Mouse (Mus musculus) CH12.LX (cell line): ENCODE results near the gene Tbx5. TPM values are rescaled to one million over a fixed set of nuclear protein-coding genes. Genes with fewer than 3 reads are reported as not detected.

ENCODE experiments used
- DNase-seq: peaks from one replicate; pipeline ENCODE4 v3.0.0-alpha.2; 2013; ENCODE audit errors: extremely low read depth
- H3K27ac ChIP-seq: 2 replicates; pipeline ENCODE4 v1.5.1; 2012; ENCODE audit warnings: low read depth, mild to moderate bottlenecking, control low read depth, moderate library complexity; ENCODE audit not compliant: insufficient read depth
- H3K27me3 ChIP-seq: replicated peaks from 2 replicates; pipeline ENCODE3; 2012; ENCODE audit warnings: inconsistent platforms
- H3K36me3 ChIP-seq, 2 experiments: replicated peaks in 1 of 2; 2 replicates each; pipeline versions ENCODE3 to v1.6.1; 2012; ENCODE audit warnings: inconsistent platforms in 1 of 2, low read length in 1 of 2, mild to moderate bottlenecking in 1 of 2, mixed read lengths in 1 of 2, moderate library complexity in 1 of 2; ENCODE audit not compliant: control insufficient read depth in 1 of 2, insufficient read depth in 1 of 2
- H3K4me1 ChIP-seq, 2 experiments: 2 replicates each; pipeline ENCODE4 v1.6.1; 2012; ENCODE audit warnings: inconsistent platforms in 1 of 2, moderate library complexity in 1 of 2; ENCODE audit not compliant: insufficient read depth in 2 of 2, control insufficient read depth in 1 of 2
- H3K4me2 ChIP-seq: 2 replicates; pipeline ENCODE4 v1.6.1; 2012; ENCODE audit warnings: low read depth, mild to moderate bottlenecking, control low read depth; ENCODE audit not compliant: poor library complexity, insufficient read depth, severe bottlenecking
- H3K4me3 ChIP-seq, 3 experiments: fragments of 150-350 bp in 1 of 3; sonication (generic) in 1 of 3; replicated peaks in 1 of 3; 2 replicates each; pipeline versions ENCODE3 to v1.5.1; 2011 to 2012; ENCODE audit warnings: low read depth in 2 of 3, low read length in 2 of 3, mild to moderate bottlenecking in 2 of 3, moderate library complexity in 2 of 3, control low read depth in 1 of 3, improper control_type of control experiment in 1 of 3, inconsistent platforms in 1 of 3, mixed read lengths in 1 of 3; ENCODE audit not compliant: poor library complexity in 1 of 3
- H3K79me2 ChIP-seq: replicated peaks from 2 replicates; pipeline ENCODE4 v1.6.1; 2012; ENCODE audit warnings: mild to moderate bottlenecking, moderate library complexity; ENCODE audit not compliant: control insufficient read depth, poor library complexity, insufficient read depth, severe bottlenecking; ENCODE audit errors: extremely low read depth
- H3K9ac ChIP-seq: 2 replicates; pipeline ENCODE4 v1.6.1; 2012; ENCODE audit warnings: low read depth, mild to moderate bottlenecking, control low read depth, moderate library complexity; ENCODE audit not compliant: insufficient read depth
- H3K9me3 ChIP-seq: replicated peaks from 2 replicates; pipeline ENCODE3; 2012; ENCODE audit warnings: low read length, inconsistent platforms, mixed read lengths
- CHD1 ChIP-seq: IDR thresholded peaks from 2 replicates; pipeline ENCODE4 v1.6.1; 2012; ENCODE audit warnings: low read depth, low read length, improper control_type of control experiment, inconsistent platforms
- CHD2 ChIP-seq: IDR thresholded peaks from 2 replicates; pipeline ENCODE4 v1.6.1; 2011; ENCODE audit warnings: low read length, improper control_type of control experiment
- CTCF ChIP-seq, 2 experiments: IDR thresholded peaks in 1 of 2; conservative IDR thresholded peaks in 1 of 2; 2 replicates each; pipeline ENCODE4 v1.5.1; 2011 to 2012; ENCODE audit warnings: low read depth in 2 of 2, low read length in 2 of 2, improper control_type of control experiment in 1 of 2, inconsistent platforms in 1 of 2, mild to moderate bottlenecking in 1 of 2, moderate library complexity in 1 of 2
- EP300 ChIP-seq: IDR thresholded peaks from 2 replicates; pipeline ENCODE4 v1.6.1; 2011; ENCODE audit warnings: low read length, improper control_type of control experiment
- ETS1 ChIP-seq: conservative IDR thresholded peaks from 2 replicates; pipeline ENCODE4 v1.6.1; 2012; ENCODE audit warnings: low read depth, mild to moderate bottlenecking, inconsistent platforms, low read length, improper control_type of control experiment, moderate library complexity
- MAX ChIP-seq: IDR thresholded peaks from 2 replicates; pipeline ENCODE4 v1.6.1; 2011; ENCODE audit warnings: low read length, improper control_type of control experiment
- MAZ ChIP-seq: IDR thresholded peaks from 2 replicates; pipeline ENCODE4 v1.6.1; 2012; ENCODE audit warnings: low read depth, mild to moderate bottlenecking, inconsistent platforms, low read length, improper control_type of control experiment, moderate library complexity
- MEF2A ChIP-seq: IDR thresholded peaks from 2 replicates; pipeline ENCODE4 v1.6.1; 2014; ENCODE audit warnings: low read depth, mild to moderate bottlenecking, inconsistent platforms, low read length, improper control_type of control experiment, borderline replicate concordance
- MXI1 ChIP-seq: IDR thresholded peaks from 2 replicates; pipeline ENCODE4 v1.6.1; 2011; ENCODE audit warnings: mild to moderate bottlenecking, low read depth, low read length, improper control_type of control experiment
- NELFE ChIP-seq: IDR thresholded peaks from 2 replicates; pipeline ENCODE4 v1.6.1; 2011; ENCODE audit warnings: low read depth, low read length, improper control_type of control experiment
- NRF1 ChIP-seq: IDR thresholded peaks from 2 replicates; pipeline ENCODE4 v1.6.1; 2014; ENCODE audit warnings: low read depth, mild to moderate bottlenecking, inconsistent platforms, low read length, improper control_type of control experiment, moderate library complexity
- PAX5 ChIP-seq: IDR thresholded peaks from 2 replicates; pipeline ENCODE4 v1.6.1; 2012; ENCODE audit warnings: low read length, inconsistent platforms, mixed read lengths
- SIN3A ChIP-seq: IDR thresholded peaks from 2 replicates; pipeline ENCODE4 v1.6.1; 2012; ENCODE audit warnings: low read length, improper control_type of control experiment, inconsistent platforms
- TBP ChIP-seq: conservative IDR thresholded peaks from 2 replicates; pipeline ENCODE4 v1.6.1; 2011; ENCODE audit warnings: low read depth, low read length, improper control_type of control experiment
- dilution Hi-C: fragments of 300-500 bp; cut with MboI; formaldehyde crosslinking; loops from 2 replicates; pipeline ENCODE4 v1.14.3; 2020; ENCODE audit warnings: low sequenced_read_pairs; ENCODE audit not compliant: extremely low pct_unique_long_range_greater_than_20kb, extremely low pct_ligation_motif_present
- in situ Hi-C: fragments of 300-500 bp; cut with MboI; formaldehyde crosslinking; loops from 3 replicates; pipeline ENCODE4 v1.14.3; 2019; ENCODE audit warnings: low sequenced_read_pairs, low pct_ligation_motif_present, low pct_unique_long_range_greater_than_20kb, mixed read lengths
- polyA plus RNA-seq: library from polyadenylated mRNA; unstranded; fragments of >175 nt; gene quantifications from 2 replicates; pipeline ENCODE4 v1.2.1, GENCODE M21; 2012; ENCODE audit warnings: low read depth; ENCODE audit not compliant: insufficient read length
- total RNA-seq, 2 experiments: library from RNA; depleted of rRNA; stranded (reverse); fragments of 300-350 nt in 1 of 2; fragments of >200 nt in 1 of 2; gene quantifications; 2 replicates each; pipeline ENCODE4 v1.2.3; 2012 to 2014

Gene Tbx5
- total and polyA plus RNA-seq, 3 experiments: not detected

DNA sequence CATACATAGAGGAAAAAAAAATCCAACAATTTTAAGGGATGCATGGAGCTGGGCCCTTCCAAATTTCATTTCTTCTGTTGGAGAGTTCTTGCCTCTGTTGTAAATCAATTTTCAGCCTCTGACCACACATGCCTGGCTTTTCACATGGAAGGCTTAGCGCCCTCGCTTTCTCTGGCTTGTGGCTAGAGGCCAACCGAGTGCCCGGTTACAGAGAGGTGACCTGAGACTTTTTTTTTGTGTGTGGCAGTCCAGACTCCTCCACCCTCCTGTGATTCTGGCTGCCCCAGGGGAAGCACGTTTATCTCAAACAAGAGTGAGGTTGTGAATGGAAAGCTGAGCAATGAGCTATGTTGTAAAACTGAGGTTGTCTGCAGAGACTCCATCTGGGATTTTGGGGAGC, 28.8 kb downstream of the Tbx5 start:
- Histone ChIP-seq H3K36me3 (no peaks in the 10 kb centered on the region), H3K4me2 (no peak overlapping the region), H3K4me3 (no peak overlapping the region), H3K27ac (no peak overlapping the region), H3K27me3 (no peaks in the 10 kb centered on the region), H3K9me3 (peaks cover 77% of the 10 kb centered on the region), H3K79me2 (no peaks in the 10 kb centered on the region), H3K4me1 (no peaks in the 10 kb centered on the region), H3K9ac (no peak overlapping the region)
- no peak for DNase-seq
- in situ Hi-C loops: no loop called here
- dilution Hi-C loops: no loop called here
- TF ChIP-seq MXI1 (no peak), SIN3A (no peak), PAX5 (no peak), NRF1 (no peak), MAZ (no peak), NELFE (no peak)

DNA sequence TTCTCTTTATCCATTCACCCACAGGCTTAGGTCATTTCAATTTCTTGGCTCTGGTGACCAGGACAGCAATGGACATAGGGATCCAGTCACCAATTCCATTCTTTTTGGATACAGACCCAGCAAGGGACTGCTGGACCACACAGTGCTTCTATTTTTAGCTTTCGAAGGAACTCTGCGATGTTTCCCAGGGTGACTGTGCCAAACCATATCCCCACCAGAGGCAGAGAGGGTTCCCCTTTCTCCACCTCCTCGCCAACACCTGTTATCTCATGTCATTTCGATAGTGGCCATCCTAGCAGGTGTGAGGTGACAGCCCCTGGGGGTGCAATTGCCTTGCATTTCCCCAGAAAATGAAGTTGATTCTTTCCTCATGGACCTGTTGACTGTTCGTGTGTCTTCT, 30.0 kb downstream of the Tbx5 start:
- no peak for DNase-seq
- dilution Hi-C loops (no loop called here), in situ Hi-C loops (no loop called here)
- Histone ChIP-seq H3K9ac (no peak overlapping the region), H3K27me3 (no peaks in the 10 kb centered on the region), H3K4me1 (no peaks in the 10 kb centered on the region), H3K36me3 (no peaks in the 10 kb centered on the region), H3K27ac (no peak overlapping the region), H3K4me3 (no peak overlapping the region), H3K79me2 (no peaks in the 10 kb centered on the region), H3K4me2 (no peak overlapping the region), H3K9me3 (peaks cover 79% of the 10 kb centered on the region)
- no peak for TF ChIP-seq CTCF (conservative IDR thresholded peaks at IDR 0.05 in 1 of 2, IDR thresholded peaks at IDR 0.05 in 1 of 2; ENCODE audit: low read depth in 2 of 2, low read length in 2 of 2)
- no peak for TF ChIP-seq CHD2
- TF ChIP-seq TBP: no peak
- TF ChIP-seq EP300: no peak
- no peak for TF ChIP-seq CHD1
- no peak for TF ChIP-seq MAX
- no peak for TF ChIP-seq NRF1
- no peak for TF ChIP-seq ETS1
- TF ChIP-seq MEF2A: no peak
